Mouse (Mus musculus): ENCODE results near the gene Gphb5.

- TF ChIP-seq CTCF (IDR thresholded peaks at IDR 0.05; ENCODE audit: low read depth) = no peak
- no peak for TF ChIP-seq EP300 (IDR thresholded peaks at IDR 0.05; ENCODE audit: low read depth)
Measured at GRCm38 (mm10) chr12:75450011-75450410, 33.4 kb upstream of the Gphb5 start.
